Mouse (Mus musculus) neutrophil, adult 5-6 weeks (primary cell): ENCODE measurements around the gene Hes6. TPM values are rescaled to one million over a fixed set of nuclear protein-coding genes. Genes with fewer than 3 reads are reported as not detected.
A peak's percentile ranks its signal among the peaks of the same experiment; 100 is the strongest.

Experiments
- ATAC-seq: fragments of 151-379, 151-347 bp; 2 replicates; pipeline ENCODE4 v1.8.0; 2017; ENCODE audit warnings: mild to moderate bottlenecking, moderate TSS enrichment; ENCODE audit not compliant: insufficient number of reproducible peaks, poor library complexity, low FRiP score, severe bottlenecking; ENCODE audit errors: extremely low read depth
- total RNA-seq: library from RNA; stranded (forward); fragments of 200-1000 nt; gene quantifications from 2 replicates; pipeline ENCODE4 v1.2.3, GENCODE M21; 2017

Hes6 gene
- total RNA-seq, 1 experiment from 2014 or later: 19.1 TPM

- peak; percentile 89 for ATAC-seq
Measured at GRCm38 (mm10) chr1:91413030-91413506, 770 bp downstream of the Hes6 start.

- ATAC-seq: no peak
Measured at GRCm38 (mm10) chr1:91412286-91413029, 1.4 kb downstream of the Hes6 start.

GRCm38 (mm10) chr1:91411631-91412285 is 2.1 kb downstream of the Hes6 start:
- ATAC-seq: no peak

GRCm38 (mm10) chr1:91407819-91408218 is 6.0 kb downstream of the Hes6 start:
- no peak for ATAC-seq

GRCm38 (mm10) chr1:91405406-91406169 is 8.2 kb downstream of the Hes6 start:
- peak; percentile 22; the same call in 1 of the 2 replicates for ATAC-seq

- no peak for ATAC-seq
Measured at GRCm38 (mm10) chr1:91404976-91405375, 8.9 kb downstream of the Hes6 start.

- peak; percentile 72 for ATAC-seq
Measured at GRCm38 (mm10) chr1:91398260-91399062, 15.4 kb downstream of the Hes6 start, which contains the start of gene Ilkap. TSS of gene Ilkap (minus strand) at chr1:91398815.

GRCm38 (mm10) chr1:91397927-91398259 is 15.9 kb downstream of the Hes6 start:
- ATAC-seq: no peak

- no peak for ATAC-seq
Measured at GRCm38 (mm10) chr1:91390369-91390768, 23.5 kb downstream of the Hes6 start.

GRCm38 (mm10) chr1:91381091-91381471 is 32.8 kb downstream of the Hes6 start:
- no peak for ATAC-seq

GRCm38 (mm10) chr1:91380453-91381090 is 33.3 kb downstream of the Hes6 start:
- ATAC-seq: peak; percentile 75; the same call in 1 of the 2 replicates

- ATAC-seq: no peak
Measured at GRCm38 (mm10) chr1:91373414-91373835, 40.4 kb downstream of the Hes6 start.

GRCm38 (mm10) chr1:91370055-91370454 is 43.8 kb downstream of the Hes6 start:
- no peak for ATAC-seq

- ATAC-seq: no peak
Measured at GRCm38 (mm10) chr1:91369408-91369807, 44.4 kb downstream of the Hes6 start.

- no peak for ATAC-seq
Measured at GRCm38 (mm10) chr1:91367295-91367694, 46.5 kb downstream of the Hes6 start.

GRCm38 (mm10) chr1:91366215-91367108 is 47.4 kb downstream of the Hes6 start, which contains the start of gene Erfe:
TSS of gene Erfe (plus strand) at chr1:91366430.
- ATAC-seq: peak; percentile 44; the same call in 1 of the 2 replicates

- ATAC-seq: no peak
Measured at GRCm38 (mm10) chr1:91365816-91366214, 48.0 kb downstream of the Hes6 start.
